Mouse (Mus musculus) intestine, embryonic 16.5 days (tissue): Measurements from ENCODE around the gene Fam57b. TPM values are rescaled to one million over a fixed set of nuclear protein-coding genes. Genes with fewer than 3 reads are reported as not detected.

Experiments
- ATAC-seq: fragments of 200-750 bp; cut with Nextera tagmentation; 2 replicates; pipeline ENCODE4 v1.8.0; 2017; ENCODE audit warnings: moderate TSS enrichment, moderate library complexity
- H3K27ac ChIP-seq: fragments of 300-500 bp; sonication (generic); 2 replicates; pipeline ENCODE4 v1.5.1; 2014; ENCODE audit warnings: mild to moderate bottlenecking, low read length
- H3K27me3 ChIP-seq: fragments of 300-500 bp; sonication (generic); replicated peaks from 2 replicates; pipeline ENCODE4 v1.6.1; 2014; ENCODE audit warnings: low read length, control low read depth, mixed read lengths; ENCODE audit not compliant: control insufficient read depth, insufficient read depth
- H3K36me3 ChIP-seq: fragments of 300-500 bp; sonication (generic); 2 replicates; pipeline ENCODE4 v1.6.1; 2014; ENCODE audit warnings: low read length, control low read depth; ENCODE audit not compliant: control insufficient read depth, insufficient read depth
- H3K4me1 ChIP-seq: fragments of 300-500 bp; sonication (generic); 2 replicates; pipeline ENCODE4 v1.6.1; 2014; ENCODE audit warnings: low read length, control low read depth, mixed read lengths; ENCODE audit not compliant: control insufficient read depth, insufficient read depth
- H3K4me2 ChIP-seq: fragments of 300-500 bp; sonication (generic); 2 replicates; pipeline ENCODE4 v1.6.1; 2014; ENCODE audit warnings: low read depth, low read length, control low read depth
- H3K4me3 ChIP-seq: fragments of 300-500 bp; sonication (generic); 2 replicates; pipeline ENCODE4 v1.5.1; 2014; ENCODE audit warnings: mild to moderate bottlenecking, low read length
- H3K9ac ChIP-seq: fragments of 300-500 bp; sonication (generic); 2 replicates; pipeline ENCODE4 v1.6.1; 2014; ENCODE audit warnings: low read depth, low read length
- H3K9me3 ChIP-seq: fragments of 300-500 bp; sonication (generic); 2 replicates; pipeline ENCODE4 v1.6.1; 2016; ENCODE audit warnings: low read length, control low read depth; ENCODE audit not compliant: control insufficient read depth
- WGBS: fragments of 180-500 bp; shearing (Covaris S2); extraction: QIAGEN DNeasy Blood & Tissue Kit; methylation state at CpG from one replicate; pipeline ENCODE4 v1.1.7; 2014; 5-methylcytosine and 5-hydroxymethylcytosine counted together
- polyA plus RNA-seq: library from polyadenylated mRNA; unstranded; fragments of >200 nt; fragmentation: Nextera tagmentation; extraction: Ambion mirVana; gene quantifications from 2 replicates; pipeline ENCODE4 v1.2.1, GENCODE M21; 2015

Gene Fam57b
- polyA plus RNA-seq, 1 experiment from 2014 or later = 1.4 TPM

GRCm38 (mm10) chr7:126760956-126761355 lies 36.5 kb upstream of the Fam57b start:
- H3K4me1 ChIP-seq = peaks cover 35% of the 10 kb centered on the region
- WGBS = 23% methylated on average over 4 of the region's 4 CpGs
- H3K4me3 ChIP-seq = peak overlapping the region; percentile 67
- peak overlapping the region; percentile 78 for H3K4me2 ChIP-seq
- no peak for ATAC-seq
- H3K9me3 ChIP-seq = no peaks in the 10 kb centered on the region
- peak overlapping the region; percentile 99 for H3K27ac ChIP-seq
- H3K9ac ChIP-seq = peak overlapping the region; percentile 88
- no peaks in the 10 kb centered on the region for H3K27me3 ChIP-seq
- H3K36me3 ChIP-seq = peaks cover 23% of the 10 kb centered on the region

GRCm38 (mm10) chr7:126761529-126762067 lies 35.9 kb upstream of the Fam57b start:
- H3K4me1 ChIP-seq = peaks cover 39% of the 10 kb centered on the region
- H3K4me2 ChIP-seq = peak overlapping the region; percentile 78
- 40% methylated on average over 6 of the region's 6 CpGs for WGBS
- peak overlapping the region; percentile 67 for H3K4me3 ChIP-seq
- peaks cover 30% of the 10 kb centered on the region for H3K36me3 ChIP-seq
- no peaks in the 10 kb centered on the region for H3K9me3 ChIP-seq
- peak; percentile 39 for ATAC-seq
- peak overlapping the region; percentile 88 for H3K9ac ChIP-seq
- H3K27ac ChIP-seq = peak overlapping the region; percentile 99
- no peaks in the 10 kb centered on the region for H3K27me3 ChIP-seq

- Histone ChIP-seq H3K9me3 (no peaks in the 10 kb centered on the region), H3K4me3 (no peak overlapping the region; the same call in 1 of the 2 replicates), H3K27me3 (no peaks in the 10 kb centered on the region), H3K9ac (peak overlapping the region; percentile 9), H3K36me3 (peaks cover 32% of the 10 kb centered on the region), H3K4me1 (peaks cover 39% of the 10 kb centered on the region), H3K27ac (peak overlapping the region; percentile 99; the same call in 1 of the 2 replicates), H3K4me2 (peak overlapping the region; percentile 78)
- 53% methylated on average over 17 of the region's 17 CpGs for WGBS
- ATAC-seq = no peak
Measured at GRCm38 (mm10) chr7:126762471-126763008, 34.9 kb upstream of the Fam57b start.

GRCm38 (mm10) chr7:126765540-126765939 lies 31.9 kb upstream of the Fam57b start:
- Histone ChIP-seq H3K9me3 (no peaks in the 10 kb centered on the region), H3K27ac (no peak overlapping the region; the same call in 1 of the 2 replicates), H3K27me3 (no peaks in the 10 kb centered on the region), H3K9ac (no peak overlapping the region), H3K4me2 (no peak overlapping the region), H3K4me3 (no peak overlapping the region), H3K36me3 (peaks cover 41% of the 10 kb centered on the region), H3K4me1 (peaks cover 38% of the 10 kb centered on the region)
- WGBS = 72% methylated on average over 9 of the region's 9 CpGs
- no peak for ATAC-seq

- Histone ChIP-seq H3K36me3 (peaks cover 41% of the 10 kb centered on the region), H3K4me3 (no peak within 1 kb of the TSS), H3K27me3 (no peaks in the 10 kb centered on the region), H3K27ac (no peak within 1 kb of the TSS; the same call in 1 of the 2 replicates), H3K9ac (peak within 1 kb of the TSS; percentile 24; the same call in 1 of the 2 replicates), H3K4me1 (peaks cover 31% of the 10 kb centered on the region), H3K9me3 (no peaks in the 10 kb centered on the region), H3K4me2 (no peak within 1 kb of the TSS)
- whole genome bisulfite sequencing = 83% methylated on average over 16 of the region's 16 CpGs
- ATAC-seq = peak; percentile 54
Measured at GRCm38 (mm10) chr7:126766201-126766600, 31.3 kb upstream of the Fam57b start, which contains the start of gene Gdpd3. Gene Gdpd3 (plus strand): TSS chr7:126766334.

GRCm38 (mm10) chr7:126767001-126767400 lies 30.5 kb upstream of the Fam57b start:
- WGBS = 88% methylated on average over 8 of the region's 8 CpGs
- H3K36me3 ChIP-seq = peaks cover 41% of the 10 kb centered on the region
- no peak overlapping the region for H3K4me3 ChIP-seq
- no peak overlapping the region for H3K4me2 ChIP-seq
- ATAC-seq = no peak
- H3K9ac ChIP-seq = no peak overlapping the region
- H3K9me3 ChIP-seq = no peaks in the 10 kb centered on the region
- no peaks in the 10 kb centered on the region for H3K27me3 ChIP-seq
- H3K27ac ChIP-seq = no peak overlapping the region
- peaks cover 23% of the 10 kb centered on the region for H3K4me1 ChIP-seq

GRCm38 (mm10) chr7:126770784-126771183 lies 26.7 kb upstream of the Fam57b start:
- Histone ChIP-seq H3K9me3 (no peaks in the 10 kb centered on the region), H3K27me3 (no peaks in the 10 kb centered on the region), H3K4me1 (peaks cover 10% of the 10 kb centered on the region), H3K36me3 (peaks cover 20% of the 10 kb centered on the region; the same call in 1 of the 2 replicates), H3K27ac (no peak overlapping the region), H3K4me2 (no peak overlapping the region), H3K4me3 (no peak overlapping the region), H3K9ac (no peak overlapping the region)
- 76% methylated on average over 12 of the region's 12 CpGs for WGBS
- no peak for ATAC-seq

GRCm38 (mm10) chr7:126773351-126773750 lies 24.1 kb upstream of the Fam57b start:
- H3K27ac ChIP-seq = no peak overlapping the region
- 65% methylated on average over 2 of the region's 2 CpGs for WGBS
- ATAC-seq = no peak
- no peak overlapping the region for H3K4me3 ChIP-seq
- H3K4me1 ChIP-seq = peaks cover 20% of the 10 kb centered on the region
- H3K4me2 ChIP-seq = no peak overlapping the region
- H3K27me3 ChIP-seq = no peaks in the 10 kb centered on the region
- 0 out of 2 replicates have a peak, but pooled peaks cover 9% of the 10 kb centered on the region for H3K36me3 ChIP-seq
- H3K9me3 ChIP-seq = no peaks in the 10 kb centered on the region
- H3K9ac ChIP-seq = no peak overlapping the region

- WGBS = 64% methylated on average over 2 of the region's 2 CpGs
- no peak overlapping the region for H3K9ac ChIP-seq
- H3K9me3 ChIP-seq = no peaks in the 10 kb centered on the region
- H3K36me3 ChIP-seq = peaks cover 7% of the 10 kb centered on the region; the same call in 1 of the 2 replicates
- H3K4me1 ChIP-seq = peaks cover 24% of the 10 kb centered on the region
- H3K4me2 ChIP-seq = no peak overlapping the region
- no peak for ATAC-seq
- no peaks in the 10 kb centered on the region for H3K27me3 ChIP-seq
- H3K4me3 ChIP-seq = no peak overlapping the region
- H3K27ac ChIP-seq = 0 out of 2 replicates have a peak overlapping the region, but pooled peaks have one; percentile 7
Measured at GRCm38 (mm10) chr7:126774463-126774862, 23.0 kb upstream of the Fam57b start.
